Mouse (Mus musculus) thymus, postnatal 10 days (tissue): ENCODE measurements around the gene Psmc2.
A peak's percentile ranks its signal among the peaks of the same experiment; 100 is the strongest.

Experiments used
- DNase-seq, 2 experiments: peaks; one replicate each; pipeline ENCODE4 v3.0.0; 2021; ENCODE audit warnings: low spot score in 2 of 2

The Psmc2 gene

DNA sequence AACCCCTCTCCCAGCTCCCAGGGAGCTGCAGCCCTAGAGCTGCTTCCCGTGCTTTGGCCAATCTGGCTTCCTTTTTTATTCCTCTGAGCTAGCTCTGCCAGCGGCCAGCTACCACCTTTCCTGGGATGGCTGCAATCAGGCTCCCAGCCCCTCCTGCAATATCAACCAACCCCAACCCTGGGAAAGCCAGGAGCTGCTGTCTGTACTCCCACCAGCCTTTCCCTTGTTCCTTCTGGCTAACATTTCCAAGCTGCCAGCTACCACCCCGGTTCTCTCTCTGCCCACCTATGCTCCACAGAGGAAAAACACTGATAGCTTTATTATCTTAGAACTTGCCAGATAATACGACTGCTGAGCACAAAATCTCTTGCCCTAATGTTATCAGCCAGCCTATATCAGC, 19.8 kb downstream of the Psmc2 start:
- DNase-seq = no peak

DNA sequence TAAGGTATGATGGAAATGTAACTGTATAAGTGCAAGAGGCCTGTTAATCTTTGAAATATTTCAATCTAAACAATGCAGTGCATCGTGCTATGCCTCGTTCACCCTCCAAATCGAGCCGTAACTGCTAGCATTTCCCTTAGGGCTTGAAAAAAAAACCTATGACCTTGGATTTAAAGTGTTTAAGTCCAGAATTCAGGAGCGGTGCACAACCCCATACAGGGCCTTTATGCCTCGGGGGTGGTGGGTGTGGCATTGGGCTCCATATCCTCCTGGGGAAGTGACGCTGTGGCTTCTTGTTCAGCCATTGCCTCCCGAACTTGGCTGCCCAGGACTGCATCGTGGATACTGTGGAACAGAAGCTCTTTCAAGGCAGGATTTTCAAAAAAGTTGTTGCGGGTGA, 25.8 kb downstream of the Psmc2 start:
- DNase-seq = no peak

DNA sequence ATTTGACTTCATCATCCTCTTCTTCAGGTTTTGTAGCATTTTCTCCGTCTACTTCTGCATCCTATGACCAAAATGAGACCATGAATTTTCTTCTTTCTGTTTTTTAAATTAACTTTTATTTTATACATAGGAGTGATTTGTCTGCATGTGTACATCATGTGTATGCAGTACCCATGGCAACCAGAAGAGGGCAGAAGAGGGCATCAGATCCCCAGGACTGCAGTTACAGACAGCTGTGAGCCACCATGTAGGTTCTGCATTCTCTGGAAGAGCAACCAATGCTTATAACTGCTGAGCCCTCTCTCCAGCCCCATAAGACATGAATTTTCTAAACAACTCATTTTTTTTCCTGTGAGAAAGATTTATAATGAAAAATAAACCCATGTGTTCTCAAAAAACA, 28.9 kb downstream of the Psmc2 start:
- peak; percentile 11 to 60 for DNase-seq

DNA sequence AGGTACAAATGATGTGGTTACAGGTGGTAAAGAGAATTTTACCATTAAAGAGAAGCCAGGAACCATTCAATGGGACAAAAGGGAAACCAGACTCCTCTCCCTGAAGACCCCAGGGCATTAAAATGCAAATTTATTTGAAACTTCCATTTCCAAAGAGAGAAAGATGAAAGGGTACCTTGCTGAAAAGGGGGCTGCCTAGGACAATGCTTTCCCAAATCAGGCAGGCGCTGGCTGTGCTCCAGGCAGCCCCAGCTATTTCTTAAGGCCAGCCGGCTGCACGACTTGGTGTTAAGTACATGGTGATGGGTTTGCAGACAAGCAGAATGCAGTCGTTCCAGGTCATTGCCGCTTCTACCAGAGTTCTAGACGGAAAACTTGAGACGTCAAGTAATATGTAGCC, 41.3 kb downstream of the Psmc2 start:
- no peak for DNase-seq

DNA sequence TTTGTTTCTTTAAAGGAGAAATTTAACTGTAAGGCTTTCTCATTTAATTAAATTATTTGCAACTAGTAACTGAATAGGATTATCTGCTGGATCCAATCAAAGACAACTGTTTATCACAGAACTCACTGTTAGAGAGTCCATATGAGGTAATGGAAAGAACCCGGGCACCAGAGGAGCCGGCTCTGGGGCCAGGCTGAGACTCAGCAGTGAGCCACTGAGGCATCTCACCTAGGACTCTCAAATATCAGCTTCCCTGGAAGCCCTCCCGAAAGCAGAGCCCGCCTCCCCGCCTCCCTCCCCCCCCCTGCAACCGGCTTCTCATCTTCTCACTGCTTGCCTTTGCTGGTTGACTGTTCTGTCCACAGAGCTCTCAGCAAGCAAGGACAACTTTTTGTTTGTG, 42.6 kb downstream of the Psmc2 start:
- DNase-seq = no peak

DNA sequence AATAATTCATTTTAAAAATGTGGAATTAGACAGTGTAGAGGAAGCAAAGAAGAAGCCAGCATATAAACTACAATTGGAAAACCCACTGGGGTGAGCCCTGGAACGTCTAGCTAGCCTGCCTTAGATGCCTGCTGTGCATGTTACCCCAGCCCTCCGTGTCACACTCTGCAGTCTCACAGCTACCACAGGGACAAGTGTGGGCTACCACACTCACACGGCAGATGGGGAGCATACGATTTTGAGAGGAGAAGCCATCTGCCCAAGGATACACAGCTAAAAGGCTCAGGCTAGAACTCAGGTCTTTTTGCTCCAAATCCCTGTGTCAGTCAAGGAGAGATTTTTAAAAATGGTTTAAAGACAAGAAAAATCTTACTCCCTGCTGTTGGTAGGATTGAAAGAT, 43.8 kb downstream of the Psmc2 start:
- no peak for DNase-seq

DNA sequence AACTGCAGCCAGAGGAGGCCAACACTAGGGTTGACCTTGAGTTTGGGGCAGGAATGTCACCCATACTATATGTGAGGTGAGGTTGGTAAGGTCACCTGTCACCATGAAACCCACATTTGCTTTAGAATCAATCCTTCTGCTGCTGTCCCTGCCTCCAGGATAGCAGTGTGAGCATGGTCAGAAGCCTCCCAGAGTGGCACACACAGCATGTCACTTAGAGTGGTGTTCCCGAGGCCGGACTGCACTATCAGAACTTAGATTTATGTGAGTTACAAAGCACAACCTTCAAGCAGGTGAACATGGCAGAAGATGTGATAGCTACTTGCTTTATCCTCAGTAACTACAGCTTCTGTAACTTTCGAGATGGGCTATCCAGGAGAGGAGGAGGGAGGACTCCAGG, 46.7 kb downstream of the Psmc2 start:
- DNase-seq = no peak

DNA sequence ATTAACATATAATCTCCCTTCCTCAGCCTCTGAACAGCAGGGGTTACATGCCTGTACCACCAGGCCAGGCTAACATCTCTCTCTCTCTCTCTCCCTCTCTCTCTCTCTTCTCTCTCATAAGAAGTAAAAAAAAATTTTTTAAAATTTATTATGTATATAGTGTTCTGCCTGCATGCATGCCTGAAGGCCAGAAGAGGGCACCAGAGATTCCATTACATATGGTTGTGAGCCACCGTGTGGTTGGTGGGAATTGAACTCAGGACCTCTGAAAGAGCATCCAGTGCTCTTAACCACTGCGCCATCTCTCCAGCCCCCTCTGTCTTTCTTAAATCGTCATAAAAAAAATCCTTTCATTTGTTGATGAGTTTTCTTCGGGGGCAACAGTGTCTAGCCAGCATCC, 59.6 kb downstream of the Psmc2 start:
- no peak for DNase-seq

DNA sequence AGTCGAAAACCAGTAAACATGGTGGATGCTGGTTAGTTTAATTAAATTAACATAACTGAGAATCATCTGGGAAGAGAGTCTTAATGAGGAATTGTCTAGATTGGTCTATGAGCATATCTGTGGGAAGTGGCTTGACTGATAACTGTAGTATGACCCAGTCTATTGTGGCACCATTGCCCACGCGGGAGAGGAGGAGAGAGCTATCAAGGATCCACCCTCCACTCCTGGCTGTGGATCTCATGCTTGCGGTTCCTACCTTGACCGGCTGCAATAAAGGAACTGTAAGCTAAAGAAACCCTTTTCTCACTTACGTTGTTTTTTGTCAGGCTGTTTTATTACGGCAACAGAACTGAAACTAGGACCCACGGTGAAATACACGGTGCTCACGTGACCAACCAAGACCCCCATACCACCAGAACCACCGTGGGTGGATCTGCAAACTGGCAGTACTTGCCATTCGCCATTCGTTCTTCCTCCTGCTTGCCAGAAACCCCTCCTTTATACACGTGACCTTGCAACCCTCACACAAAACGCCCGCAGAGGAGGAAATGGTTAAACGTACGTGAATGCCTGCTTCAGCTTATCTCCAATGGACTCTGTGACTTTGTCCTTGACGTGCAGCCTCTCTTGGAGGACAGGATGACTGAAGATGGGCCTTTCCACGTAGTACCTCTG, 61.7 kb downstream of the Psmc2 start:
- DNase-seq = no peak

DNA sequence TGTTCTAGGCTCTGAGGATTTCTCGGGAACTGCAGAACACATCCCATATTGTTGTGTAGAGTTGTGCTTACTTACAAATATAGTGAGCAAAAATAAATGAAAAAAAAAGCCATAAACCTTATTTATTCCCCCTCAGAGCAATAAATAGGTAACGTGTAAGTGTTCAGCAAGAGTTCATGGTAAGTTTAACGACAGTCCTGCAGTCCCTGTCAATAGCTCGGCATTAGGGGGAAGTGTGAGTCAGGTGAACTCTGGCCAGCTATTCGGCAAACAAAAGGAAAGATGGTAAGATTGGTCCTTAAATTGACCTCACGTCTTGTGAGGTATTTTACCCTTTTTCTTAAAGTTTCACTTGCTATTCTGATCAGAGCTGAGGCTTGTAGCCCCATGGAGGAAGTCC, 62.4 kb downstream of the Psmc2 start:
- DNase-seq = no peak

DNA sequence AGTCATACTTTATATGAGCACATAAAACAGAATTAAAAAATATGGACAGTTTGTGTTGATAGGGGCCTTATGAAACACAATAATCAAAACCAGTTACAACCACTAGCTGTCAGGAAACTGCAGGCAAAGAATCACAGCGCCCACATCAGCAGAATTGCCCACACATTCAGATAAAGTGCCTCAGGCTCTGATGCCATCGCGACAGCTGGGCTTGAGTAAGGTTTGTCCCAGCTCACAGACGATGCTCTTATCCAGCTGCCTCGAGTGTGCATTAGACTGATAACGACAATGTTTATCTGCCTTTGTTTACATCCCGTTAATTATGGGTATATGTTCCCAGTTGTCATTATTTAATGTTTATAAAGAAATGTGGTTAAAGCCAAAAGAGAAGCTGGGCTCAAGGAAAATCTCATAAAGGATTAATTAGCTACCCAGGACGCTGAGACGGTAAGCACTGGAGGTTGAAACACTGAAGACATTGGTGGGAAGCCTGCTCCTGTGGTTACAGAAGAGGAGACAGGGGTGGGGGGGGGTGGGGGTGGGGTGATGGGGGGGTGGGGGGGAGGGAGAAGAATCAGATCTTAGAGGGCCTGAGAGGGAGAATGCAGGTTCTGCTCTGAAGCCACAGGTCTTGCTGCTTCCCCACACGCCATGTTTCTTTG, 66.7 kb downstream of the Psmc2 start:
- DNase-seq = no peak
